Mouse (Mus musculus): ENCODE data around the gene Idua.

Idua gene

DNA sequence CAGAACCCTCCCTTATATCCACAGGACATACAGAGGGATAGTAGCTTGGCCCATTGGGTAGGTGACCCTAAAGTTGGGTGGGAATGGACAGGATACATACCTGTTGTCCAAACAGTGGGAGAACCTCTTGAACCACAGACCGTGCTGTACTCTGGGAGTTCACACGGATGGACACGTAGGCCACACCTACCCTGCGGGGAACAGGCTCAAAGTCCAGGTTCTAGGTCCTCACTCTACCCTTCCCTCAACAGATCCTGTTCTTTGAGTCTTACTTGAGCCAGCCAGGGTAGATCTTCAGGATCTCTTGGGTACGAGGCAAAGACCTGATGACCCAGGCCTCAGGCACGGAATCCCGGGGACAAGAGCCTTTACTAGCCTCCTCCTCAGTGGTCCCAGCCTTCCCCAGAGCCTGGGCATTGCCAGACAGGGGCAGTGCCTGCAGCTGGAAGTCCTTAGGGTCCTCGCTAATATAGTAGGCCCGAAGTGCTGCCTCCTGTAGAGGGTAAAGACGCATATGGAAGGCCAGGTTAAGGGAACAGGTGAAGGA is 5.6 kb upstream of the Idua start:
- no peak for DNase-seq (ENCODE audit: low read depth)

GRCm38 (mm10) chr5:108655381-108655780 is 4.8 kb upstream of the Idua start:
- no peak for DNase-seq (ENCODE audit: low read depth)

DNA sequence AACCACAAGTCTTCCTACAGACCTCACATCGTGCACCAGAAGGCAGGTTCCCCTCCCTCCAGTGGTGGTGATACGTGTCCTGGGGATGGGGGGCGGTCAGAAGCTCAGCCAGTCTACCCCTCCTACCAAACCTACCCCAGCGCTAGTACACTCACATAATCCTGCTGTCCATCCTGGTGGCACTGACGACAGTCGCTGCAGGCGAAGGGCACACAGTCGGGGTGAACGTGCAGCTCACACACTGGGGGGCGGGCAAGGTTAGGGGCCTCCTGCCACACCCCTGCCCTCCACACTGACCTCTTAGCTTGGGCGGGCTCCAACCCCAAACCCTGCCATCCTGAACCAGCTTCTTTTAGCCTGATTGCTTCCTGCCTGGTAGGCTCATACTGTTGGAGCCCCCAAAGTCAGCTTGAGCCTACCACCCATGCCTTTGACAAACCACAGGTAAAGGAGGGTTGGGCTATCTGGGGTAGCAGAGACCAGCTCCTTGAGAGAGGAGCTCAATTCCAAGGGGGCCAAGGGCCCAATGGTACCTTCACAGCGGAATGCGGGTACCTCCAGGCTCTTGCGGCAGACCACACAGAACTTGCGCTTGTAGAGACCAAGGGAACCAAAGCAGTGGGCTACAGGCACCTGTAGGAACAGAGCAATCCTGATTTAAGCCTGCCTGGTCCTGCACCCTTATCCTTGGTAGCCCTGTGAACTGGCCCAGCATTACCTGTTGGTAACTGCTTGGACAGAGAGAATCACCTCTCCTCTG is 4.1 kb upstream of the Idua start:
- no peak for DNase-seq (ENCODE audit: low read depth)

DNA sequence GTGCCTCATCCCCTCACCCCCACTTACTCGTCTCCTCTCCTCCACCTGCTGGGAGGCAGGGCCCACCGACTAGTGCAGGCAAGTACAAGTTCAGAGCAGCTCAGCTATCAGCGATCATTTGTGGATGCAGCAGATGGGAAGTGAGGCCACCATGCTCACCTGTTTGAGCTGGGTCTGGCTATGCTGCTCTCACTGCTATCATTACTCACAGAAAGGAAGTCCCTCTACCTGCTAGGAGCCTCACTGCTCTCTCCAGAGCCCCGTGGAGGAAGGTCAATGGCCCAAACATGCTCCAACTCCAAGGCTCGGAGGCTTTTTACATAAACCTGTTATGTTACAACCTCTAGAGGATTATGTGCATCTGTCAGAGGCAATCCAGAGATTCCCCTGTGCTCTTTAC is 2.7 kb upstream of the Idua start:
- DNase-seq (ENCODE audit: low read depth): no peak

DNA sequence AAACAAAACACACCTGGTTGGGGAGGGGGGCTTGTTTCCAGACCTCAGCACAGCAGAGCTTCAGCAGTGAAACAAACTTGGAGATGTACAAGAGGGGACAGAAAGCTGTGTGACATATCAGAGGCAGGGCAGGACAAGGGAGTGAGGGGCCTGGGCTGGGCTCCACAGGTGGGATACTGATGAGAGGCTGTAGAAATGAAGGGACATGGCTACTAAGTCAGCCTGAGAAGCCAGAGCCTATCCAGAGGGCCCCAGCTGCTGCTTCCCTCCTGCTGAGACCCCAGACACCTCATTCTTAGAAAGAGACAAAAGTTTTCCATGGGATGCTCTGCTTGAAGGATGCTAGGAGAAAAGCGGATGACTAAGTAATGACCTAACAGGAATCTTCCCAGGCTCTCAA is 1.5 kb upstream of the Idua start:
- no peak for DNase-seq (ENCODE audit: low read depth)

DNA sequence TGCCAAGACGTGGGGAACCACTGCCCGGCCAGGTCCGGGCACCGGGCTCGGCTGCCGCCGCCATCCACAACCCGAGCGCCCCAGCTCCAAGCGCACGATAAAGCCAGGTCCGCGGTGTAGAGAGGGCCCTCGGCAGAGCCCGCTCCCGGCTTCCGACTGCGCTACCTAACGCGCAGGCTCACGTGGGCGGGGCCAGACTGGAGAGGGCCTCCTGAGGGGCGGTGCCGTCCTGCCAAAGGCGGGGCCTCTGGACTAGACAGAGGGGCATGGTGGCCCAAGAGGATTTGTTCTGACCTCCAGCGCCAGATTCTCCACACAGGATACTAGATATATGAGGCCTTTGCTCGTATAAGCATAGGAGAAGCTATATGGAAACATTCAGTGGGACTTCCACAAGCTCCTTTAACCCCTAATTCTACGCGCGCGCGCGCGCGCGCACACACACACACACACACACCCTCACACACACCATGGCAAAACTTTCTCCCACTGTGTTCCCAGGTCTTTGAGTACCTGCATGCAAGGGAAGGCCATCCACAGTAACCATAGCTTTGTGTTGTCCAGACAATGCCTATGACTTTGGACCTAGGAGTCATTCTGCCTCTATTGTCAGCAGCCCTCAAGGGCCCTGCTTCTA is 619 bp downstream of the Idua start:
- DNase-seq (ENCODE audit: low read depth): peak; percentile 90

- no peak for DNase-seq (ENCODE audit: low read depth)
These were observed 2.6 kb downstream of the Idua start for GRCm38 (mm10) chr5:108662772-108663171.

- no peak for DNase-seq (ENCODE audit: low read depth)
These were observed 4.9 kb downstream of the Idua start for GRCm38 (mm10) chr5:108665066-108665465.

- no peak for DNase-seq (ENCODE audit: low read depth)
These were observed 7.2 kb downstream of the Idua start for GRCm38 (mm10) chr5:108667370-108667769.

GRCm38 (mm10) chr5:108668387-108668932 is 8.3 kb downstream of the Idua start:
- no peak for DNase-seq (ENCODE audit: low read depth)

GRCm38 (mm10) chr5:108668977-108669936 is 9.1 kb downstream of the Idua start, which contains the start of gene Dgkq:
Gene Dgkq, minus strand, starts transcription at chr5:108669672.
- peak; percentile 89 for DNase-seq (ENCODE audit: low read depth)

- DNase-seq (ENCODE audit: low read depth): no peak
These were observed 9.9 kb downstream of the Idua start for GRCm38 (mm10) chr5:108669986-108670385.

GRCm38 (mm10) chr5:108670785-108671184 is 10.7 kb downstream of the Idua start:
- DNase-seq (ENCODE audit: low read depth): peak; percentile 67

- DNase-seq (ENCODE audit: low read depth): no peak
These were observed 11.6 kb downstream of the Idua start for GRCm38 (mm10) chr5:108671757-108672156.

DNA sequence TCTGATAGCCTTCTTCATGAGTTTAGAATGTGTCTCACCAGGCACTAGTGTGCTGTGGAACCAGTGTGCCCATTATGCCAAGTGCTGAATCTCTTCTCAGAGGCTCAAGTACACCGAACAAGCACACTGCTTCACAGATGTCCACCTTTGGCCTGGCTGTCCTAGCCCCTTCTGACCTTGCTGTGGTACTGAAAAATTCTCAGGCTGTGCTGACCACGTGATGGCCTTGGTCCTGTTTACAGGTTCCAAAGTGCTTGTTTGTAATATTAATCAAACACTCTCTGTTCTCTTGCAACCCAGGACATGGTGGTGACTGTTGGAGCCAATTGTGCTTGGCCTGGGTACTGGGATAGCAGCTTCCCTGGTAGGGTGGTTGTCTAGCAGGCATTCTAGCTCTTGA is 14.5 kb downstream of the Idua start:
- no peak for DNase-seq (ENCODE audit: low read depth)

DNA sequence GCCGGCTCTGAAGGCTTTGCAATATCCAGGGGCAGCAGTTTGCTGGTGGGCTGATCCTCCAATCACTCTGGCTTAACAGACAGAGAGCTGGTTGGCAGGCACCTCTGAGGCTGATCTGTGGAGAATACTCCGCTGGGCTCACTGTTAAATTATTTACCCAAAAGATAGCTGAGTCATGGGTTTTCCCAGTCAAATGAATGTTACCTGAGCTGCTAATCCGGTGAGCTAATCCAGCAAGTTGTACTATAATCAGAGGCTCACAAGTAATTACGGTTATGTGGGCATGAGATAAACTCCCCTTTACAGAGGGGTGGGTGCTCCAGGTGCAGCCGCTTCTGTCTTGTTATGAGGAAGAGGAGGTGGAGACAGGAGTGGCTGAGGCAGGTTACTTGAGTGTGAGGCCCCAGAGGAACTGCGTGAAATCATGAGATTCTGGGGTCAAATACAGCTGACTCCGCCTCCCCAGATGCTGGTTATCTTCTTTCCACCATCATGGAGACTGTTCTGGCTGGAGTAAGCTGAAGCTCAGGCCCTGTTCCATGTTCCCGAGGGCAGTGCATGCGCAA is 15.2 kb downstream of the Idua start, which contains the start of gene Slc26a1:
Gene Slc26a1 (minus strand): TSS at position 319 of the 566 bp plus-strand sequence.
- DNase-seq (ENCODE audit: low read depth): no peak

GRCm38 (mm10) chr5:108676772-108677498 is 16.8 kb downstream of the Idua start:
- DNase-seq (ENCODE audit: low read depth): no peak

GRCm38 (mm10) chr5:108677605-108678295 is 17.6 kb downstream of the Idua start:
- DNase-seq (ENCODE audit: low read depth): no peak

- no peak for DNase-seq (ENCODE audit: low read depth)
These were observed 18.2 kb downstream of the Idua start for GRCm38 (mm10) chr5:108678296-108678854.

- peak; percentile 22 for DNase-seq (ENCODE audit: low read depth)
These were observed 19.8 kb downstream of the Idua start for GRCm38 (mm10) chr5:108679909-108680308.

Data from induced T-regulatory cell, adult 2 months (primary cell).